Mouse (Mus musculus) liver, embryonic 11.5 days (tissue): ENCODE measurements around the gene Auts2. TPM values are rescaled to one million over a fixed set of nuclear protein-coding genes. Genes with fewer than 3 reads are reported as not detected.

Experiments
- ATAC-seq: fragments of 200-750 bp; cut with Nextera tagmentation; replicated peaks from 2 replicates; pipeline ENCODE4 v1.8.0; 2017; ENCODE audit warnings: moderate number of reproducible peaks, mild to moderate bottlenecking, moderate TSS enrichment, moderate library complexity; ENCODE audit not compliant: low FRiP score
- DNase-seq: peaks from one replicate; pipeline ENCODE4 v3.0.0-alpha.2; 2017; ENCODE audit warnings: low spot score
- H3K27ac ChIP-seq: fragments of 300-500 bp; sonication (generic); 2 replicates; pipeline ENCODE4 v1.5.1; 2014; ENCODE audit warnings: mild to moderate bottlenecking, low read depth, low read length, control low read depth
- H3K27me3 ChIP-seq: fragments of 300-500 bp; sonication (generic); replicated peaks from 2 replicates; pipeline ENCODE4 v1.6.1; 2014; ENCODE audit warnings: low read length, mixed read lengths; ENCODE audit not compliant: control insufficient read depth, insufficient read depth
- H3K36me3 ChIP-seq: fragments of 300-500 bp; sonication (generic); 2 replicates; pipeline ENCODE4 v1.6.1; 2014; ENCODE audit warnings: mild to moderate bottlenecking, low read length, moderate library complexity, mixed read lengths; ENCODE audit not compliant: control insufficient read depth, insufficient read depth
- H3K4me1 ChIP-seq: fragments of 300-500 bp; sonication (generic); replicated peaks from 2 replicates; pipeline ENCODE4 v1.6.1; 2014; ENCODE audit warnings: low read length, mixed read lengths; ENCODE audit not compliant: control insufficient read depth, insufficient read depth
- H3K4me2 ChIP-seq: fragments of 300-500 bp; sonication (generic); 2 replicates; pipeline ENCODE4 v1.6.1; 2014; ENCODE audit warnings: mild to moderate bottlenecking, control low read depth, moderate library complexity
- H3K4me3 ChIP-seq: fragments of 300-500 bp; sonication (generic); 2 replicates; pipeline ENCODE4 v1.5.1; 2014; ENCODE audit warnings: low read depth, low read length, control low read depth
- H3K9ac ChIP-seq: fragments of 300-500 bp; sonication (generic); 2 replicates; pipeline ENCODE4 v1.6.1; 2014; ENCODE audit warnings: low read depth, low read length, control low read depth
- H3K9me3 ChIP-seq: fragments of 300-500 bp; sonication (generic); 2 replicates; pipeline ENCODE4 v1.6.1; 2016; ENCODE audit warnings: low read length, inconsistent platforms, mixed read lengths; ENCODE audit not compliant: control insufficient read depth
- WGBS: fragments of 180-500 bp; shearing (Covaris S2); extraction: QIAGEN DNeasy Blood & Tissue Kit; methylation state at CpG from one replicate; pipeline ENCODE4 v1.1.7; 2014; 5-methylcytosine and 5-hydroxymethylcytosine counted together
- polyA plus RNA-seq: library from polyadenylated mRNA; unstranded; fragments of >200 nt; fragmentation: Nextera tagmentation; extraction: Ambion mirVana; gene quantifications from 2 replicates; pipeline ENCODE4 v1.2.1, GENCODE M21; 2014

The Auts2 gene
- polyA plus RNA-seq, 1 experiment from 2014 or later: 13.8 TPM

GRCm38 (mm10) chr5:131850632-131851335, 692.4 kb downstream of the Auts2 start:
- ATAC-seq (no peak), DNase-seq (no peak)
- no peaks in the 10 kb centered on the region for H3K9me3 ChIP-seq
- H3K36me3 ChIP-seq: no peaks in the 10 kb centered on the region
- WGBS: 78% methylated on average over 8 of the region's 8 CpGs
- no peaks in the 10 kb centered on the region for H3K27me3 ChIP-seq
- H3K27ac ChIP-seq: no peak overlapping the region
- no peak overlapping the region for H3K4me2 ChIP-seq
- no peak overlapping the region for H3K9ac ChIP-seq
- H3K4me1 ChIP-seq: no peaks in the 10 kb centered on the region
- H3K4me3 ChIP-seq: no peak overlapping the region

- 76% methylated on average over 3 of the region's 3 CpGs for WGBS
- Histone ChIP-seq H3K4me2 (no peak overlapping the region), H3K9ac (no peak overlapping the region), H3K4me1 (no peaks in the 10 kb centered on the region), H3K4me3 (no peak overlapping the region), H3K27me3 (no peaks in the 10 kb centered on the region), H3K36me3 (no peaks in the 10 kb centered on the region), H3K9me3 (no peaks in the 10 kb centered on the region), H3K27ac (no peak overlapping the region)
- ATAC-seq (no peak), DNase-seq (no peak)
Measured at GRCm38 (mm10) chr5:131849644-131850043, 693.5 kb downstream of the Auts2 start.

GRCm38 (mm10) chr5:131844519-131844800, 698.7 kb downstream of the Auts2 start:
- H3K27me3 ChIP-seq: no peaks in the 10 kb centered on the region
- WGBS: 74% methylated on average over 9 of the region's 9 CpGs
- H3K9me3 ChIP-seq: no peaks in the 10 kb centered on the region
- no peak overlapping the region for H3K4me3 ChIP-seq
- H3K36me3 ChIP-seq: no peaks in the 10 kb centered on the region
- H3K27ac ChIP-seq: no peak overlapping the region
- DNase-seq (no peak), ATAC-seq (no peak)
- no peaks in the 10 kb centered on the region for H3K4me1 ChIP-seq
- H3K4me2 ChIP-seq: no peak overlapping the region
- H3K9ac ChIP-seq: no peak overlapping the region

- 70% methylated on average over 9 of the region's 9 CpGs for WGBS
- ATAC-seq: no peak
Measured at GRCm38 (mm10) chr5:131843766-131844518, 699.2 kb downstream of the Auts2 start.

GRCm38 (mm10) chr5:131839657-131840315, 703.4 kb downstream of the Auts2 start:
- Histone ChIP-seq H3K27me3 (no peaks in the 10 kb centered on the region), H3K27ac (no peak overlapping the region), H3K9ac (no peak overlapping the region), H3K9me3 (no peaks in the 10 kb centered on the region), H3K4me2 (no peak overlapping the region), H3K36me3 (no peaks in the 10 kb centered on the region), H3K4me3 (no peak overlapping the region), H3K4me1 (no peaks in the 10 kb centered on the region)
- DNase-seq (no peak), ATAC-seq (peak; percentile 29; the same call in 1 of the 2 replicates)
- 45% methylated on average over 14 of the region's 14 CpGs for WGBS

More at GRCm38 (mm10) chr5:131843766-131844518, 699.2 kb downstream of the Auts2 start:
- Histone ChIP-seq H3K4me3 (no peak overlapping the region), H3K36me3 (no peaks in the 10 kb centered on the region), H3K27ac (no peak overlapping the region), H3K27me3 (no peaks in the 10 kb centered on the region), H3K9me3 (no peaks in the 10 kb centered on the region), H3K4me2 (no peak overlapping the region), H3K4me1 (no peaks in the 10 kb centered on the region), H3K9ac (no peak overlapping the region)
- no peak for DNase-seq

- no peaks in the 10 kb centered on the region for H3K4me1 ChIP-seq
- no peak overlapping the region for H3K9ac ChIP-seq
- no peaks in the 10 kb centered on the region for H3K9me3 ChIP-seq
- no peak overlapping the region for H3K4me2 ChIP-seq
- 54% methylated on average over 10 of the region's 10 CpGs for WGBS
- H3K27me3 ChIP-seq: no peaks in the 10 kb centered on the region; the same call in 1 of the 2 replicates
- no peak overlapping the region for H3K4me3 ChIP-seq
- DNase-seq (no peak), ATAC-seq (no peak)
- H3K36me3 ChIP-seq: no peaks in the 10 kb centered on the region
- H3K27ac ChIP-seq: no peak overlapping the region
Measured at GRCm38 (mm10) chr5:131839023-131839422, 704.1 kb downstream of the Auts2 start.

- ATAC-seq (no peak), DNase-seq (no peak)
- H3K4me2 ChIP-seq: no peak overlapping the region
- H3K4me3 ChIP-seq: no peak overlapping the region
- no peak overlapping the region for H3K27ac ChIP-seq
- no peaks in the 10 kb centered on the region for H3K9me3 ChIP-seq
- H3K36me3 ChIP-seq: no peaks in the 10 kb centered on the region
- no peaks in the 10 kb centered on the region for H3K4me1 ChIP-seq
- no peaks in the 10 kb centered on the region; the same call in 1 of the 2 replicates for H3K27me3 ChIP-seq
- H3K9ac ChIP-seq: no peak overlapping the region
- WGBS: 72% methylated on average over 6 of the region's 6 CpGs
Measured at GRCm38 (mm10) chr5:131838064-131838463, 705.1 kb downstream of the Auts2 start.

GRCm38 (mm10) chr5:131836014-131836735, 707.0 kb downstream of the Auts2 start:
- H3K4me1 ChIP-seq: no peaks in the 10 kb centered on the region
- WGBS: 74% methylated on average over 6 of the region's 6 CpGs
- no peak for ATAC-seq
- H3K36me3 ChIP-seq: no peaks in the 10 kb centered on the region
- no peak overlapping the region for H3K4me3 ChIP-seq
- no peak overlapping the region for H3K9ac ChIP-seq
- no peak overlapping the region for H3K27ac ChIP-seq
- H3K27me3 ChIP-seq: no peaks in the 10 kb centered on the region; the same call in 1 of the 2 replicates
- DNase-seq: no peak
- no peak overlapping the region for H3K4me2 ChIP-seq
- H3K9me3 ChIP-seq: no peaks in the 10 kb centered on the region
